Mouse (Mus musculus) cerebellum, adult 2 months (tissue): ENCODE measurements around the gene Sppl3.

Experiments
- CTCF ChIP-seq: fragments of 200-500 bp; IDR thresholded peaks from 2 replicates; pipeline ENCODE4 v1.5.1; 2011; ENCODE audit warnings: low read depth, mild to moderate bottlenecking, control low read depth, low read length, moderate library complexity, borderline replicate concordance; ENCODE audit not compliant: insufficient read depth
- POLR2A ChIP-seq: fragments of 200-500 bp; IDR thresholded peaks from 2 replicates; pipeline ENCODE4 v1.6.1; 2011; ENCODE audit warnings: low read length, control low read depth, borderline replicate concordance; ENCODE audit not compliant: insufficient read depth

DNA sequence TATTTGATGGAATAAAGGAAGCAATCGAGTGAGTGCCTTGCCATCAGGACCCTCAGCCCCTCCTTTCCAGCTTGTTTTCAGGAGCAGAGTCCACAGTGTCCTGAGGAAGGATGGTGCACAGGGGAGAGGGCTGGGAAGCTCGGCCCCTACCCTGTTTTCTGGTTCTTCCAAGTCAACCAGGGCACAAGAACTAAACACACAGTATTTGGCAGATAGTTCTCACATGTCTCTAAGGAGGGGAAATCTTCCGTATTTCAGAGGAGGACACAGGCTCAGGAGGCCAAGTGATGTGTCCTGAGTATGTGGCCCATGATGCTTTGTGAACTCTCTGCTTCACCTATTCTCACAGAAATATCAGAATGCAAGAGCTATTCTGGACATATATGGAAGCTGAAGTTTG, 2.5 kb downstream of the Sppl3 start:
- TF ChIP-seq POLR2A, result no peak
- TF ChIP-seq CTCF, result no peak
